Mouse (Mus musculus) left cerebral cortex, postnatal 36 days (tissue): ENCODE data around the gene Dqx1. TPM values are rescaled to one million over a fixed set of nuclear protein-coding genes. Genes with fewer than 3 reads are reported as not detected.

ENCODE experiments used
- DNase-seq, 2 experiments: peaks; one replicate each; pipeline ENCODE4 v3.0.0; 2021 to 2022; ENCODE audit warnings: low spot score in 2 of 2, mixed read lengths in 1 of 2
- intact Hi-C: fragments of 180-260 bp; cut with DNase I; formaldehyde crosslinking; loops from one replicate; pipeline ENCODE4 v1.15.1; 2025
- total RNA-seq, 2 experiments: library from RNA; stranded (reverse); gene quantifications; 2 replicates each; pipeline ENCODE4 v1.2.3; 2021

Gene Dqx1
- total RNA-seq, 2 experiments from 2014 or later, result 0.37 to 0.97 TPM

- DNase-seq, result no peak
- intact Hi-C loops, result no loop called here
Observed at GRCm38 (mm10) chr6:83068221-83068620, 10.6 kb downstream of the Dqx1 start.

- intact Hi-C loops, result no loop called here
- no peak for DNase-seq
Observed at GRCm38 (mm10) chr6:83068706-83069487, 11.3 kb downstream of the Dqx1 start.

GRCm38 (mm10) chr6:83069488-83070246 lies 12.0 kb downstream of the Dqx1 start:
- intact Hi-C loops, result loop anchor here (10.0 kb wide), 1 partner anchor 645 kb away; the partner anchor contains the start of gene Vax2
- DNase-seq, result no peak

- intact Hi-C loops, result loop anchor here (10.0 kb wide), 1 partner anchor 645 kb away; the partner anchor contains the start of gene Vax2
- no peak for DNase-seq
Observed at GRCm38 (mm10) chr6:83070247-83070310, 12.4 kb downstream of the Dqx1 start, which contains the start of gene Tlx2. Gene Tlx2 (minus strand): TSS chr6:83070293.

- intact Hi-C loops, result loop anchor here (10.0 kb wide), 1 partner anchor 644 kb away; the partner anchor contains the start of gene Vax2
- DNase-seq, result peak; percentile 54 to 57
Observed at GRCm38 (mm10) chr6:83070311-83071219, 12.9 kb downstream of the Dqx1 start.

GRCm38 (mm10) chr6:83071220-83071619 lies 13.6 kb downstream of the Dqx1 start:
- intact Hi-C loops, result loop anchor here (10.0 kb wide), 1 partner anchor 644 kb away; the partner anchor contains the start of gene Vax2

GRCm38 (mm10) chr6:83074979-83075378 lies 17.3 kb downstream of the Dqx1 start:
- DNase-seq, result no peak
- intact Hi-C loops, result loop anchor here (5.0 to 10.0 kb wide), 2 partner anchors 78 to 640 kb away; partner anchors contain the start of gene Vax2

More at GRCm38 (mm10) chr6:83071220-83071619, 13.6 kb downstream of the Dqx1 start:
- DNase-seq, result no peak

- intact Hi-C loops, result loop anchor here (1.0 to 10.0 kb wide), 4 partner anchors 23 to 637 kb away; partner anchors contain the start of genes Aup1, Ccdc142, Gm42688 and Vax2
- no peak for DNase-seq
Observed at GRCm38 (mm10) chr6:83077630-83078323, 20.1 kb downstream of the Dqx1 start, which contains the start of gene Pcgf1. Gene Pcgf1 (plus strand): TSS chr6:83077869.

GRCm38 (mm10) chr6:83078324-83078858 lies 20.7 kb downstream of the Dqx1 start:
- DNase-seq, result peak; percentile 99
- intact Hi-C loops, result loop anchor here (1.0 to 10.0 kb wide), 4 partner anchors 22 to 636 kb away; partner anchors contain the start of genes Aup1, Ccdc142, Gm42688 and Vax2

- no peak for DNase-seq
- intact Hi-C loops, result no loop called here
Observed at GRCm38 (mm10) chr6:83080210-83080609, 22.6 kb downstream of the Dqx1 start.

GRCm38 (mm10) chr6:83083497-83083896 lies 25.9 kb downstream of the Dqx1 start:
- DNase-seq, result no peak
- intact Hi-C loops, result no loop called here

GRCm38 (mm10) chr6:83084477-83084876 lies 26.8 kb downstream of the Dqx1 start:
- no peak for DNase-seq
- intact Hi-C loops, result no loop called here

- DNase-seq, result no peak
- intact Hi-C loops, result no loop called here
Observed at GRCm38 (mm10) chr6:83086121-83087035, 28.7 kb downstream of the Dqx1 start, which contains the start of gene Lbx2. Gene Lbx2 (plus strand): TSS chr6:83086367.

GRCm38 (mm10) chr6:83087205-83087925 lies 29.7 kb downstream of the Dqx1 start:
- intact Hi-C loops, result no loop called here
- no peak for DNase-seq

- DNase-seq, result no peak
- intact Hi-C loops, result no loop called here
Observed at GRCm38 (mm10) chr6:83087926-83088260, 30.2 kb downstream of the Dqx1 start.

- intact Hi-C loops, result no loop called here
- DNase-seq, result no peak
Observed at GRCm38 (mm10) chr6:83092416-83093127, 34.9 kb downstream of the Dqx1 start.

GRCm38 (mm10) chr6:83095968-83096367 lies 38.3 kb downstream of the Dqx1 start:
- intact Hi-C loops, result no loop called here
- no peak for DNase-seq
